Mouse (Mus musculus) heart, embryonic 13.5 days (tissue): ENCODE data around the gene Ceacam9. TPM values are rescaled to one million over a fixed set of nuclear protein-coding genes. Genes with fewer than 3 reads are reported as not detected.
A peak's percentile ranks its signal among the peaks of the same experiment; 100 is the strongest.

ENCODE experiments used
- ATAC-seq: fragments of 200-750 bp; cut with Nextera tagmentation; 2 replicates; pipeline ENCODE4 v1.8.0; 2017; ENCODE audit warnings: moderate TSS enrichment; ENCODE audit not compliant: insufficient number of reproducible peaks, low FRiP score, low TSS enrichment; ENCODE audit errors: extremely low read depth
- H3K27ac ChIP-seq: fragments of 300-500 bp; sonication (generic); replicated peaks from 2 replicates; pipeline ENCODE4 v1.5.1; 2015; ENCODE audit warnings: moderate library complexity, mild to moderate bottlenecking, inconsistent platforms
- H3K27me3 ChIP-seq: fragments of 300-500 bp; sonication (generic); replicated peaks from 2 replicates; pipeline ENCODE4 v1.6.1; 2015; ENCODE audit warnings: mild to moderate bottlenecking, inconsistent platforms
- H3K36me3 ChIP-seq: fragments of 300-500 bp; sonication (generic); 2 replicates; pipeline ENCODE4 v1.6.1; 2015; ENCODE audit warnings: mild to moderate bottlenecking, inconsistent platforms
- H3K4me1 ChIP-seq: fragments of 300-500 bp; sonication (generic); 2 replicates; pipeline ENCODE4 v1.6.1; 2015; ENCODE audit warnings: inconsistent platforms
- H3K4me2 ChIP-seq: fragments of 300-500 bp; sonication (generic); 2 replicates; pipeline ENCODE4 v1.6.1; 2015; ENCODE audit warnings: inconsistent platforms, mild to moderate bottlenecking, moderate library complexity
- H3K4me3 ChIP-seq: fragments of 300-500 bp; sonication (generic); 2 replicates; pipeline ENCODE4 v1.5.1; 2015; ENCODE audit warnings: moderate library complexity, mild to moderate bottlenecking, inconsistent platforms
- H3K9ac ChIP-seq: fragments of 300-500 bp; sonication (generic); 2 replicates; pipeline ENCODE4 v1.6.1; 2015; ENCODE audit warnings: inconsistent platforms, mild to moderate bottlenecking, moderate library complexity
- H3K9me3 ChIP-seq: fragments of 300-500 bp; sonication (generic); 2 replicates; pipeline ENCODE4 v1.6.1; 2016; ENCODE audit warnings: inconsistent platforms
- WGBS: fragments of 180-500 bp; shearing (Covaris S2); methylation state at CpG from one replicate; pipeline ENCODE4 v1.1.7; 2015; ENCODE audit warnings: mixed read lengths; 5-methylcytosine and 5-hydroxymethylcytosine counted together
- polyA plus RNA-seq: library from polyadenylated mRNA; unstranded; fragments of >200 nt; fragmentation: Nextera tagmentation; extraction: Ambion mirVana; gene quantifications from 2 replicates; pipeline ENCODE4 v1.2.1, GENCODE M21; 2015

The Ceacam9 gene
- polyA plus RNA-seq, 1 experiment from 2014 or later, result not detected

GRCm38 (mm10) chr7:16745373-16745772 is 23.6 kb downstream of the Ceacam9 start:
- no peak overlapping the region for H3K4me3 ChIP-seq
- no peaks in the 10 kb centered on the region for H3K27me3 ChIP-seq
- H3K27ac ChIP-seq, result no peak overlapping the region
- ATAC-seq, result no peak
- H3K4me1 ChIP-seq, result peaks cover 8% of the 10 kb centered on the region
- H3K9ac ChIP-seq, result no peak overlapping the region
- no peaks in the 10 kb centered on the region for H3K9me3 ChIP-seq
- 86% methylated on average over 4 of the region's 4 CpGs for WGBS
- H3K36me3 ChIP-seq, result peaks cover 79% of the 10 kb centered on the region
- no peak overlapping the region for H3K4me2 ChIP-seq

GRCm38 (mm10) chr7:16746093-16746492 is 24.4 kb downstream of the Ceacam9 start:
- no peak overlapping the region for H3K4me3 ChIP-seq
- no peaks in the 10 kb centered on the region for H3K27me3 ChIP-seq
- ATAC-seq, result no peak
- H3K27ac ChIP-seq, result no peak overlapping the region
- peaks cover 79% of the 10 kb centered on the region for H3K36me3 ChIP-seq
- 60% methylated on average over 3 of the region's 3 CpGs for WGBS
- H3K9ac ChIP-seq, result no peak overlapping the region
- H3K9me3 ChIP-seq, result no peaks in the 10 kb centered on the region
- no peak overlapping the region for H3K4me2 ChIP-seq
- H3K4me1 ChIP-seq, result peaks cover 8% of the 10 kb centered on the region

GRCm38 (mm10) chr7:16747656-16748055 is 25.9 kb downstream of the Ceacam9 start:
- ATAC-seq, result no peak
- 81% methylated on average over 6 of the region's 6 CpGs for whole genome bisulfite sequencing
- Histone ChIP-seq H3K36me3 (peaks cover 71% of the 10 kb centered on the region), H3K4me1 (peaks cover 8% of the 10 kb centered on the region), H3K4me2 (no peak overlapping the region), H3K27me3 (no peaks in the 10 kb centered on the region), H3K9me3 (no peaks in the 10 kb centered on the region), H3K27ac (no peak overlapping the region), H3K9ac (no peak overlapping the region), H3K4me3 (no peak overlapping the region)

- peaks cover 30% of the 10 kb centered on the region for H3K36me3 ChIP-seq
- WGBS, result 78% methylated on average over 12 of the region's 12 CpGs
- no peak for ATAC-seq
- H3K9me3 ChIP-seq, result no peaks in the 10 kb centered on the region
- H3K9ac ChIP-seq, result no peak overlapping the region
- no peak overlapping the region for H3K27ac ChIP-seq
- peaks cover 10% of the 10 kb centered on the region for H3K4me1 ChIP-seq
- no peak overlapping the region for H3K4me3 ChIP-seq
- no peak overlapping the region for H3K4me2 ChIP-seq
- no peaks in the 10 kb centered on the region for H3K27me3 ChIP-seq
Measured at GRCm38 (mm10) chr7:16752016-16752415, 30.3 kb downstream of the Ceacam9 start.

GRCm38 (mm10) chr7:16755362-16756017 is 33.8 kb downstream of the Ceacam9 start:
- H3K27me3 ChIP-seq, result no peaks in the 10 kb centered on the region
- ATAC-seq, result no peak
- H3K4me2 ChIP-seq, result 0 out of 2 replicates have a peak overlapping the region, but pooled peaks have one; percentile 20
- no peaks in the 10 kb centered on the region for H3K9me3 ChIP-seq
- peaks cover 14% of the 10 kb centered on the region for H3K4me1 ChIP-seq
- H3K27ac ChIP-seq, result peak overlapping the region; percentile 28; the same call in 1 of the 2 replicates
- H3K9ac ChIP-seq, result no peak overlapping the region
- 32% methylated on average over 17 of the region's 17 CpGs for WGBS
- H3K4me3 ChIP-seq, result no peak overlapping the region
- H3K36me3 ChIP-seq, result no peaks in the 10 kb centered on the region

GRCm38 (mm10) chr7:16758872-16759574 is 37.3 kb downstream of the Ceacam9 start:
- 69% methylated on average over 10 of the region's 11 CpGs for WGBS
- no peak overlapping the region for H3K4me3 ChIP-seq
- no peak for ATAC-seq
- no peaks in the 10 kb centered on the region for H3K36me3 ChIP-seq
- no peak overlapping the region for H3K4me2 ChIP-seq
- H3K9ac ChIP-seq, result no peak overlapping the region
- H3K27me3 ChIP-seq, result no peaks in the 10 kb centered on the region
- H3K9me3 ChIP-seq, result no peaks in the 10 kb centered on the region
- H3K27ac ChIP-seq, result no peak overlapping the region
- H3K4me1 ChIP-seq, result peaks cover 20% of the 10 kb centered on the region

GRCm38 (mm10) chr7:16760292-16760691 is 38.6 kb downstream of the Ceacam9 start:
- WGBS, result 20% methylated on average over 8 of the region's 8 CpGs
- H3K36me3 ChIP-seq, result no peaks in the 10 kb centered on the region
- H3K4me2 ChIP-seq, result no peak overlapping the region
- ATAC-seq, result no peak
- H3K4me3 ChIP-seq, result no peak overlapping the region
- H3K27me3 ChIP-seq, result no peaks in the 10 kb centered on the region
- H3K9me3 ChIP-seq, result no peaks in the 10 kb centered on the region
- no peak overlapping the region for H3K27ac ChIP-seq
- no peak overlapping the region for H3K9ac ChIP-seq
- H3K4me1 ChIP-seq, result peaks cover 17% of the 10 kb centered on the region

GRCm38 (mm10) chr7:16761005-16761481 is 39.3 kb downstream of the Ceacam9 start:
- Histone ChIP-seq H3K27ac (peak overlapping the region; percentile 62), H3K4me1 (peaks cover 12% of the 10 kb centered on the region), H3K4me3 (no peak overlapping the region), H3K36me3 (no peaks in the 10 kb centered on the region), H3K27me3 (no peaks in the 10 kb centered on the region), H3K9ac (no peak overlapping the region), H3K4me2 (no peak overlapping the region), H3K9me3 (no peaks in the 10 kb centered on the region)
- WGBS, result 34% methylated on average over 10 of the region's 10 CpGs
- no peak for ATAC-seq

- H3K9me3 ChIP-seq, result no peaks in the 10 kb centered on the region
- H3K4me3 ChIP-seq, result no peak overlapping the region
- H3K36me3 ChIP-seq, result no peaks in the 10 kb centered on the region
- ATAC-seq, result no peak
- no peak overlapping the region for H3K9ac ChIP-seq
- peak overlapping the region; percentile 24; the same call in 1 of the 2 replicates for H3K27ac ChIP-seq
- no peaks in the 10 kb centered on the region for H3K27me3 ChIP-seq
- H3K4me1 ChIP-seq, result peaks cover 16% of the 10 kb centered on the region
- no peak overlapping the region for H3K4me2 ChIP-seq
- 51% methylated on average over 5 of the region's 5 CpGs for WGBS
Measured at GRCm38 (mm10) chr7:16761630-16762029, 39.9 kb downstream of the Ceacam9 start.

- peaks cover 18% of the 10 kb centered on the region for H3K4me1 ChIP-seq
- WGBS, result 84% methylated on average over 7 of the region's 7 CpGs
- H3K4me3 ChIP-seq, result no peak overlapping the region
- no peaks in the 10 kb centered on the region for H3K27me3 ChIP-seq
- H3K4me2 ChIP-seq, result no peak overlapping the region
- no peaks in the 10 kb centered on the region for H3K36me3 ChIP-seq
- no peak overlapping the region for H3K27ac ChIP-seq
- H3K9ac ChIP-seq, result no peak overlapping the region
- no peaks in the 10 kb centered on the region for H3K9me3 ChIP-seq
- ATAC-seq, result no peak
Measured at GRCm38 (mm10) chr7:16763463-16764218, 41.9 kb downstream of the Ceacam9 start.

- H3K36me3 ChIP-seq, result no peaks in the 10 kb centered on the region
- no peak overlapping the region for H3K27ac ChIP-seq
- H3K27me3 ChIP-seq, result no peaks in the 10 kb centered on the region
- no peak overlapping the region for H3K9ac ChIP-seq
- no peaks in the 10 kb centered on the region for H3K9me3 ChIP-seq
- peaks cover 8% of the 10 kb centered on the region for H3K4me1 ChIP-seq
- WGBS, result 54% methylated on average over 2 of the region's 2 CpGs
- no peak overlapping the region for H3K4me3 ChIP-seq
- ATAC-seq, result no peak
- no peak overlapping the region for H3K4me2 ChIP-seq
Measured at GRCm38 (mm10) chr7:16766443-16766842, 44.7 kb downstream of the Ceacam9 start.
